Mouse (Mus musculus) bone marrow macrophage, adult 2 months (primary cell): Measurements from ENCODE around the gene Megf8.

Experiments
- CTCF ChIP-seq: IDR thresholded peaks from 2 replicates; pipeline ENCODE4 v1.5.1; 2012; ENCODE audit warnings: low read depth, mild to moderate bottlenecking, low read length, moderate library complexity
- POLR2A ChIP-seq: IDR thresholded peaks from 2 replicates; pipeline ENCODE4 v1.6.1; 2012; ENCODE audit warnings: mild to moderate bottlenecking, low read depth, low read length, borderline replicate concordance

DNA sequence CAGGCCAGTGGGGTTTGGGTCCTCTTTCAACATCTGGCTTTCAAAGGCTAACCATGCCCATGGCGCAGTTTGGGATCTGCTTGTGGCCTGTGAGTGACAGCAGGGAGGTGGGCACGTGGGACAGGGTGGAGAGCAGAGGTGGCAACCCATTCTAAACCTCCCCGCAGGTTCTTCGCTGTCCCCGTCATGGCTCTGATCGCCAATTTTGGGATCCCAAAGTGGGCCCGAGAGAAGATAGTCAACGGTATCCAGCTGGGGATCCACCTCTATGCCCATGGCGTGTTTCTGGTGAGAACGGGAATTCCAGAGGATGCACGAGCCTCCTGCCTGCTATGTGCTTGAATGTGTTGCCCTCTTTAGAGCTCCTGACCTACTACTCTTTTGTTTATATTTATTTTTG, 5.8 kb upstream of the Megf8 start:
- TF ChIP-seq CTCF (no peak), POLR2A (no peak)
